Mouse (Mus musculus): Measurements from ENCODE around the gene Rbfox3. TPM values are rescaled to one million over a fixed set of nuclear protein-coding genes. Genes with fewer than 3 reads are reported as not detected.

The Rbfox3 gene
- total and polyA plus RNA-seq, 3 experiments, result not detected

DNA sequence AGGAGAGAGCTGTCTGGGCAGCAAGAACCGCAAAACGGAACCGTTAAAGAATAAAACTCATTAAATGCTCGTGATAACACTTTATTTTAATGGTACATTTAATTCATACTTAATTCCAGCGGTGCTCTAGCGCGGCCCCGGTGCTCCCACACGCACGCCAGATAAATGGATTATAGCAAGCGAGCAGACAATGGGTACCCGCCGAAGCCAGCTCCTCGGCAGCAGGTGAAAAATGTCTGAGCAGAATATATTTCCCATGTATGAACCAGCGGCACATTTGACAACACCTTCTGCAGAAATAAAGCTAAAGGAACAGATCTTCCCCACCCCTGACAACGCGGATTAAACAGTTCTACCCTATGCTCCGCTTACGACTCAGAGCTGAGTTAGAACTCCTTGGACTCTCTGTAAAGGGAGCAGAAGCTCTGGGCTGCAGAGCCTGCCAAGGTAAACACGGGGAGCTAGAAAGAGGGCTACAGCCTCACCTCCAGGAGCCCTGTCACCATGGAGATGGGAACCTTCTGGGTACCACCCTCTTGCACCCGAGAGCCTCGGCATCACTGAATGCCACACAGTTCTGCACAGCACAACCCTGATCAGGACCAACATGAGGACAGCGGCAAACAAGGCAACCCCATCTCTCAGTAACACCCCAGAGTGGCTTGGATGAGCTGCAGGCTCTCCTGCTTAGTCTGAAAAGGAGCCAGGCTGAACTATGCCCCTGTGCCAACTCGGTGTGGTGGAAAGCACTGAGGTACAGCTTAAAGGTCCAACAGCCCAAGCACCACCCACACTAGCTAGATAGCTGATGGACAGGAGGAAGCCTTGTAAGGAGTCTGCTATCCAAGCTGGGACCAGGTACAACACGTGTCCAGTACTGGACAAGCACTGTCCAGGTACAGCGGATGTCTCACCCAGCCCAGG lies 196.5 kb downstream of the Rbfox3 start:
- Histone ChIP-seq H3K4me1 (ENCODE audit: control insufficient read depth in 1 of 2, insufficient read depth in 2 of 2) (no peaks in the 10 kb centered on the region), H3K9ac (ENCODE audit: insufficient read depth, low read depth) (no peak overlapping the region), H3K4me2 (ENCODE audit: insufficient read depth, low read depth, poor library complexity, severe bottlenecking) (no peak overlapping the region), H3K79me2 (replicated peaks; ENCODE audit: control insufficient read depth, extremely low read depth, insufficient read depth, poor library complexity, severe bottlenecking) (no peaks in the 10 kb centered on the region), H3K27me3 (replicated peaks) (peaks cover 88% of the 10 kb centered on the region), H3K4me3 (replicated peaks in 1 of 3; ENCODE audit: low read depth in 2 of 3, low read length in 2 of 3, poor library complexity in 1 of 3) (no peak overlapping the region), H3K27ac (ENCODE audit: insufficient read depth, low read depth) (no peak overlapping the region), H3K36me3 (replicated peaks in 1 of 2; ENCODE audit: control insufficient read depth in 1 of 2, insufficient read depth in 1 of 2, low read length in 1 of 2) (no peaks in the 10 kb centered on the region), H3K9me3 (replicated peaks; ENCODE audit: low read length) (no peaks in the 10 kb centered on the region)
- dilution Hi-C loops (cut with MboI; ENCODE audit: extremely low pct_ligation_motif_present, extremely low pct_unique_long_range_greater_than_20kb, low sequenced_read_pairs), result no loop called here
- TF ChIP-seq USF2 (conservative IDR thresholded peaks at IDR 0.05; ENCODE audit: low read depth, low read length) (no peak), MXI1 (IDR thresholded peaks at IDR 0.05; ENCODE audit: low read depth, low read length) (no peak), ZMIZ1 (IDR thresholded peaks at IDR 0.05; ENCODE audit: low read depth, low read length) (no peak), ZNF384 (IDR thresholded peaks at IDR 0.05; ENCODE audit: low read depth, low read length) (no peak), MAZ (IDR thresholded peaks at IDR 0.05; ENCODE audit: low read depth, low read length) (no peak)
- DNase-seq (ENCODE audit: extremely low read depth), result no peak
- in situ Hi-C loops (cut with MboI; ENCODE audit: low pct_ligation_motif_present, low pct_unique_long_range_greater_than_20kb, low sequenced_read_pairs), result no loop called here

DNA sequence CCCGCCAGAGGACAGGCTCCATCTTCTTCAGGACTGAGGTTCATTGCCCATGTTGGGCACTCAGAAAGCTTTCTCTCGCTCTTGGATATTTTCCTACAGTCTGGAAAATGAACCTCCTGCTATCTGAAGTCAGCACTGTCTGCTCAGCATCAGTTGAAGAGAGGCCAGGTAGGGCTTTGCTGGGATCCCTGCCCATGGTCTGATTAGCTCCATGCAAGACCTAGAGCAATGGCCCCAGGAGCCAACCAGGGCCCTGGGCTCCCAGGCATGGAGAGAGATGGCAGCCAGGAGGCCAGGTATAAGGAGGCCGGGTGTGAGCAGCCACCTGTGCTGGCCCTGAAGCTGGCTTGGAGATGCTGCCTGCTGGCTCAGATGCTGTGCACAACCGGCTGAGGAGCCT lies 198.6 kb downstream of the Rbfox3 start:
- peaks cover 79% of the 10 kb centered on the region for H3K27me3 ChIP-seq (replicated peaks)
- dilution Hi-C loops (cut with MboI; ENCODE audit: extremely low pct_ligation_motif_present, extremely low pct_unique_long_range_greater_than_20kb, low sequenced_read_pairs) (no loop called here), in situ Hi-C loops (cut with MboI; ENCODE audit: low pct_ligation_motif_present, low pct_unique_long_range_greater_than_20kb, low sequenced_read_pairs) (no loop called here)
- H3K4me3 ChIP-seq (replicated peaks in 1 of 3; ENCODE audit: low read depth in 2 of 3, low read length in 2 of 3, poor library complexity in 1 of 3), result no peak overlapping the region
- no peak for DNase-seq (ENCODE audit: extremely low read depth)
- H3K79me2 ChIP-seq (replicated peaks; ENCODE audit: control insufficient read depth, extremely low read depth, insufficient read depth, poor library complexity, severe bottlenecking), result no peaks in the 10 kb centered on the region
- H3K36me3 ChIP-seq (replicated peaks in 1 of 2; ENCODE audit: control insufficient read depth in 1 of 2, insufficient read depth in 1 of 2, low read length in 1 of 2), result no peaks in the 10 kb centered on the region
- TF ChIP-seq PAX5 (IDR thresholded peaks at IDR 0.05; ENCODE audit: low read length) (no peak), MAX (IDR thresholded peaks at IDR 0.05; ENCODE audit: low read length) (no peak), UBTF (IDR thresholded peaks at IDR 0.05; ENCODE audit: low read depth, low read length) (no peak), USF1 (IDR thresholded peaks at IDR 0.05; ENCODE audit: low read depth, low read length) (no peak), CHD2 (IDR thresholded peaks at IDR 0.05; ENCODE audit: low read length) (no peak), GABPA (IDR thresholded peaks at IDR 0.05; ENCODE audit: insufficient replicate concordance, low read depth, low read length) (no peak), ELF1 (IDR thresholded peaks at IDR 0.05; ENCODE audit: low read depth, low read length) (no peak), SMC3 (IDR thresholded peaks at IDR 0.05; ENCODE audit: low read depth, low read length) (no peak), MYC (IDR thresholded peaks at IDR 0.05; ENCODE audit: low read depth, low read length) (no peak), ZNF384 (IDR thresholded peaks at IDR 0.05; ENCODE audit: low read depth, low read length) (no peak), IRF4 (IDR thresholded peaks at IDR 0.05; ENCODE audit: low read depth, low read length) (no peak), JUN (IDR thresholded peaks at IDR 0.05; ENCODE audit: insufficient read depth, low read depth, low read length) (no peak), NELFE (IDR thresholded peaks at IDR 0.05; ENCODE audit: low read depth, low read length) (no peak), ZMIZ1 (IDR thresholded peaks at IDR 0.05; ENCODE audit: low read depth, low read length) (no peak), CTCF (conservative IDR thresholded peaks at IDR 0.05 in 1 of 2, IDR thresholded peaks at IDR 0.05 in 1 of 2; ENCODE audit: low read depth in 2 of 2, low read length in 2 of 2) (no peak), POLR2A (IDR thresholded peaks at IDR 0.05; ENCODE audit: low read depth, low read length) (no peak), TBP (conservative IDR thresholded peaks at IDR 0.05; ENCODE audit: low read depth, low read length) (no peak), MXI1 (IDR thresholded peaks at IDR 0.05; ENCODE audit: low read depth, low read length) (no peak), USF2 (conservative IDR thresholded peaks at IDR 0.05; ENCODE audit: low read depth, low read length) (no peak), BHLHE40 (IDR thresholded peaks at IDR 0.05; ENCODE audit: low read depth, low read length) (no peak)
- H3K27ac ChIP-seq (ENCODE audit: insufficient read depth, low read depth), result no peak overlapping the region
- H3K9me3 ChIP-seq (replicated peaks; ENCODE audit: low read length), result peaks cover 14% of the 10 kb centered on the region
- H3K4me2 ChIP-seq (ENCODE audit: insufficient read depth, low read depth, poor library complexity, severe bottlenecking), result no peak overlapping the region
- H3K9ac ChIP-seq (ENCODE audit: insufficient read depth, low read depth), result no peak overlapping the region
- H3K4me1 ChIP-seq (ENCODE audit: control insufficient read depth in 1 of 2, insufficient read depth in 2 of 2), result no peaks in the 10 kb centered on the region

All from CH12.LX (cell line).